Mouse (Mus musculus) layer of hippocampus, adult 18-20 months (tissue): ENCODE results near the gene Dmp1. TPM values are rescaled to one million over a fixed set of nuclear protein-coding genes. Genes with fewer than 3 reads are reported as not detected.

Source experiments
- DNase-seq, 2 experiments: peaks; one replicate each; pipeline ENCODE4 v3.0.0; 2022; ENCODE audit warnings: low spot score in 2 of 2
- long read RNA-seq: library from polyadenylated mRNA; stranded (forward); transcript quantifications from one replicate; pipeline ENCODE4 v2.0.0, GENCODE M21; 2021
- total RNA-seq, 2 experiments: library from RNA; stranded (reverse); gene quantifications; 2 replicates each; pipeline ENCODE4 v1.2.3; 2021

Dmp1 gene
- total RNA-seq = 1 to 10 TPM; 7.5 to 7.7 TPM
- long read RNA-seq, partial matches to known transcripts = 3 of 11 reads
- long read RNA-seq, other reads (novel, unspliced or antisense) = 8 of 11 reads

- DNase-seq = no peak
Measured at GRCm38 (mm10) chr5:104202351-104202750, at the start of gene Dmp1. TSS of gene Dmp1 (plus strand) at chr5:104202613.

GRCm38 (mm10) chr5:104157701-104158100 lies 44.7 kb upstream of the Dmp1 start:
- no peak for DNase-seq

GRCm38 (mm10) chr5:104158332-104159052 lies 43.9 kb upstream of the Dmp1 start:
- DNase-seq = peak; percentile 75 to 89

GRCm38 (mm10) chr5:104160581-104160980 lies 41.8 kb upstream of the Dmp1 start:
- DNase-seq = no peak

GRCm38 (mm10) chr5:104161390-104161789 lies 41.0 kb upstream of the Dmp1 start:
- no peak for DNase-seq

GRCm38 (mm10) chr5:104163536-104163935 lies 38.9 kb upstream of the Dmp1 start:
- DNase-seq = no peak

- DNase-seq = no peak
Measured at GRCm38 (mm10) chr5:104170412-104170811, 32.0 kb upstream of the Dmp1 start, which contains the start of gene Dspp. TSS of gene Dspp (plus strand) at chr5:104170712.

GRCm38 (mm10) chr5:104173094-104173493 lies 29.3 kb upstream of the Dmp1 start:
- DNase-seq = peak; percentile 54 to 64

- DNase-seq = no peak
Measured at GRCm38 (mm10) chr5:104183743-104184142, 18.7 kb upstream of the Dmp1 start.

- DNase-seq = no peak
Measured at GRCm38 (mm10) chr5:104187281-104187680, 15.1 kb upstream of the Dmp1 start.

GRCm38 (mm10) chr5:104195086-104195485 lies 7.3 kb upstream of the Dmp1 start:
- peak; percentile 32 to 65 for DNase-seq

GRCm38 (mm10) chr5:104201153-104201950 lies 1.1 kb upstream of the Dmp1 start:
- no peak for DNase-seq

- no peak for DNase-seq
Measured at GRCm38 (mm10) chr5:104212531-104212930, 10.1 kb downstream of the Dmp1 start.

GRCm38 (mm10) chr5:104218926-104219325 lies 16.5 kb downstream of the Dmp1 start:
- DNase-seq = peak; percentile 14 to 74

- no peak for DNase-seq
Measured at GRCm38 (mm10) chr5:104224299-104224698, 21.9 kb downstream of the Dmp1 start.

- DNase-seq = no peak
Measured at GRCm38 (mm10) chr5:104224750-104225149, 22.3 kb downstream of the Dmp1 start.

- no peak for DNase-seq
Measured at GRCm38 (mm10) chr5:104228497-104228896, 26.1 kb downstream of the Dmp1 start.

GRCm38 (mm10) chr5:104236741-104237140 lies 34.3 kb downstream of the Dmp1 start:
- no peak for DNase-seq

GRCm38 (mm10) chr5:104239674-104240378 lies 37.4 kb downstream of the Dmp1 start:
- DNase-seq = peak in 1 of 2 experiments; percentile 39

- DNase-seq = no peak
Measured at GRCm38 (mm10) chr5:104244261-104244660, 41.8 kb downstream of the Dmp1 start.

- DNase-seq = no peak
Measured at GRCm38 (mm10) chr5:104251811-104252210, 49.4 kb downstream of the Dmp1 start.

GRCm38 (mm10) chr5:104256585-104256984 lies 54.2 kb downstream of the Dmp1 start:
- DNase-seq = no peak
